Mouse (Mus musculus) neural tube, embryonic 15.5 days (tissue): ENCODE results near the gene Mark4. TPM values are rescaled to one million over a fixed set of nuclear protein-coding genes. Genes with fewer than 3 reads are reported as not detected.

Source experiments
- ATAC-seq: fragments of 200-750 bp; cut with Nextera tagmentation; 2 replicates; pipeline ENCODE4 v1.8.0; 2017; ENCODE audit warnings: mild to moderate bottlenecking, moderate TSS enrichment, moderate library complexity; ENCODE audit not compliant: low FRiP score
- H3K27ac ChIP-seq: fragments of 300-500 bp; sonication (generic); replicated peaks from 2 replicates; pipeline ENCODE4 v1.5.1; 2015; ENCODE audit warnings: mild to moderate bottlenecking, inconsistent platforms
- H3K27me3 ChIP-seq: fragments of 300-500 bp; sonication (generic); replicated peaks from 2 replicates; pipeline ENCODE4 v1.6.1; 2015; ENCODE audit warnings: inconsistent platforms
- H3K36me3 ChIP-seq: fragments of 300-500 bp; sonication (generic); 2 replicates; pipeline ENCODE4 v1.6.1; 2015; ENCODE audit warnings: inconsistent platforms
- H3K4me1 ChIP-seq: fragments of 300-500 bp; sonication (generic); 2 replicates; pipeline ENCODE4 v1.6.1; 2015; ENCODE audit warnings: inconsistent platforms
- H3K4me2 ChIP-seq: fragments of 300-500 bp; sonication (generic); 2 replicates; pipeline ENCODE4 v1.6.1; 2015; ENCODE audit warnings: inconsistent platforms, mild to moderate bottlenecking, moderate library complexity
- H3K4me3 ChIP-seq: fragments of 300-500 bp; sonication (generic); replicated peaks from 2 replicates; pipeline ENCODE4 v1.5.1; 2015; ENCODE audit warnings: mild to moderate bottlenecking, inconsistent platforms
- H3K9ac ChIP-seq: fragments of 300-500 bp; sonication (generic); replicated peaks from 2 replicates; pipeline ENCODE4 v1.6.1; 2015; ENCODE audit warnings: mild to moderate bottlenecking, inconsistent platforms
- H3K9me3 ChIP-seq: fragments of 300-500 bp; sonication (generic); replicated peaks from 2 replicates; pipeline ENCODE4 v1.6.1; 2016; ENCODE audit warnings: inconsistent platforms
- WGBS: fragments of 180-500 bp; shearing (Covaris S2); methylation state at CpG from one replicate; pipeline ENCODE4 v1.1.7; 2015; ENCODE audit warnings: mixed read lengths; 5-methylcytosine and 5-hydroxymethylcytosine counted together
- polyA plus RNA-seq: library from polyadenylated mRNA; unstranded; fragments of >200 nt; fragmentation: Nextera tagmentation; extraction: Ambion mirVana; gene quantifications from 2 replicates; pipeline ENCODE4 v1.2.1, GENCODE M21; 2015

The Mark4 gene
- polyA plus RNA-seq, 1 experiment from 2014 or later, result 16.5 TPM

- 78% methylated on average over 11 of the region's 11 CpGs for WGBS
These were observed 47.8 kb downstream of the Mark4 start for GRCm38 (mm10) chr7:19410766-19411344.

GRCm38 (mm10) chr7:19409753-19410152 lies 48.9 kb downstream of the Mark4 start:
- Histone ChIP-seq H3K4me1 (0 out of 2 replicates have a peak, but pooled peaks cover 2% of the 10 kb centered on the region), H3K9ac (no peak overlapping the region), H3K9me3 (no peaks in the 10 kb centered on the region), H3K4me3 (no peak overlapping the region), H3K36me3 (no peaks in the 10 kb centered on the region), H3K27me3 (peaks cover 20% of the 10 kb centered on the region), H3K4me2 (no peak overlapping the region), H3K27ac (no peak overlapping the region)
- no peak for ATAC-seq
- WGBS, result 64% methylated on average over 6 of the region's 6 CpGs

More at GRCm38 (mm10) chr7:19410766-19411344, 47.8 kb downstream of the Mark4 start:
- no peaks in the 10 kb centered on the region for H3K36me3 ChIP-seq
- H3K9ac ChIP-seq, result no peak overlapping the region
- H3K27ac ChIP-seq, result no peak overlapping the region
- ATAC-seq, result no peak
- no peak overlapping the region for H3K4me2 ChIP-seq
- H3K4me1 ChIP-seq, result no peaks in the 10 kb centered on the region
- no peaks in the 10 kb centered on the region for H3K9me3 ChIP-seq
- H3K27me3 ChIP-seq, result peaks cover 12% of the 10 kb centered on the region; the same call in 1 of the 2 replicates
- H3K4me3 ChIP-seq, result no peak overlapping the region

- 1% methylated on average over 19 of the region's 19 CpGs for WGBS
- Histone ChIP-seq H3K9me3 (0 out of 2 replicates have a peak, but pooled peaks cover 2% of the 10 kb centered on the region), H3K4me3 (0 out of 2 replicates have a peak overlapping the region, but pooled peaks have one; percentile 3), H3K27me3 (peaks cover 52% of the 10 kb centered on the region), H3K9ac (no peak overlapping the region), H3K4me1 (peaks cover 11% of the 10 kb centered on the region), H3K27ac (no peak overlapping the region), H3K4me2 (peak overlapping the region; percentile 41), H3K36me3 (no peaks in the 10 kb centered on the region)
- ATAC-seq, result peak; percentile 69; the same call in 1 of the 2 replicates
These were observed 53.2 kb downstream of the Mark4 start for GRCm38 (mm10) chr7:19405417-19405816.

GRCm38 (mm10) chr7:19404476-19404875 lies 54.1 kb downstream of the Mark4 start, which contains the start of gene Ckm:
Gene Ckm, plus strand, starts transcription at chr7:19404776.
- Histone ChIP-seq H3K4me1 (peaks cover 16% of the 10 kb centered on the region), H3K9me3 (0 out of 2 replicates have a peak, but pooled peaks cover 2% of the 10 kb centered on the region), H3K4me3 (peak within 1 kb of the TSS; percentile 49), H3K27ac (no peak within 1 kb of the TSS), H3K4me2 (peak within 1 kb of the TSS; percentile 95), H3K36me3 (no peaks in the 10 kb centered on the region), H3K27me3 (peaks cover 57% of the 10 kb centered on the region), H3K9ac (peak within 1 kb of the TSS; percentile 40)
- ATAC-seq, result no peak
- WGBS, result 46% methylated on average over 7 of the region's 7 CpGs

DNA sequence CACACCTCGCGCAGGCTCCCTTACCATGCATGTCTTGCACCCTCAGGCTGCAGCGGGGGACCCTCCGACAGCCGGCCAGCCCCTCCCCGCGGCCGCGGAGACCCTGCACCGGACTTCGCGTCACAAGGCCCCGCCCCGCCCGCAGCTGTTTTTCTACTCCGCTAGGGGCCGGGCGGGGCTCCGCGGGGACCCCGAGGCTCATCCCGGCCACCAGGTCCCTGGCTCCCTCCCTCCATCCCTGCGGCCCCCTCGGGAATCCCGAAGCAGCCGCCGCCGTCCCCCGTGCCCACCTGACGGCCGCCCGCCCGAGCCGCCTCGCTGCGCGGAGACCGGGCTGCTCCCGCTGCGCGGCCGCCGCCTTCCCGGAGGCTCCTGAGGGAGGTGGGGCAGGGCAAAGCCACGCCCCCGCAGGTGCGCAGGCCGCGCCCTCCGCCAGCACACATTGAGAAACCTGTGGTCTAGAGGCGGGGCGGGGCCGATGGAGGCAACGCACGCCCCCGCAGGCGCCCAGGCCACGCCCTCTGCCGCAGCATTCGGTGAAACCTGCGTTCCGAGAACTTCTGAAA lies 54.8 kb downstream of the Mark4 start, which contains the start of gene Klc3:
Klc3 (minus strand) TSS at position 374 of the 566 bp plus-strand sequence.
- under 1% methylated on average over 62 of the region's 62 CpGs for WGBS
- Histone ChIP-seq H3K9ac (peak within 1 kb of the TSS; percentile 40), H3K4me2 (peak within 1 kb of the TSS; percentile 95), H3K4me3 (peak within 1 kb of the TSS; percentile 49), H3K27ac (no peak within 1 kb of the TSS), H3K27me3 (peaks cover 61% of the 10 kb centered on the region), H3K4me1 (peaks cover 18% of the 10 kb centered on the region), H3K36me3 (no peaks in the 10 kb centered on the region), H3K9me3 (0 out of 2 replicates have a peak, but pooled peaks cover 2% of the 10 kb centered on the region)
- no peak for ATAC-seq

DNA sequence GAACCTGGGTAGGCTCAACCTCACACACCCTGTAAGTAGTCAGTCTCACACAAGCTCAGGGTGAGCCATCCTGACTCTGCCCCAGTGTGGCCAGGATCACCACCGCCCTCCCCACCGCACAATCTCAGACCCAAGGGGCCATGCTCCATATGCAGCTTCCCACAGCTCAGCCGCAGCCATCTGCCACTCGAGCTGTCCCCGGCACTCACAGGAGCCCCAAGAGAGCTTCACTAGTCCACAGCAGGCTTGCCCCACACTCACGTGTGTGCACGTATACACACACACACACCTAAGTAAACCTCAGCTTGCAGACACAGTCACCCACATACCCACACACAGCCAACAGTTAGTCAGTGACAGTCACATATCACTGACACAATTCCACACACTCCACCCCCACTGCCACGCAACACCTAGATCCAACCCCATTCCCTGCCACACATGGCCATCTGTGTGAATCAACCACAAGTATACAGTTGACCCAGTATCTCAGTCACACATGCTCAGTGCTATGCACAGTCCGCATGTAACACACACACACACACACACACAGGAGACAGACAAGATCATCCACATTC lies 56.0 kb downstream of the Mark4 start:
- Histone ChIP-seq H3K27me3 (peaks cover 61% of the 10 kb centered on the region), H3K9me3 (0 out of 2 replicates have a peak, but pooled peaks cover 2% of the 10 kb centered on the region), H3K4me2 (no peak overlapping the region), H3K36me3 (no peaks in the 10 kb centered on the region), H3K4me1 (peaks cover 18% of the 10 kb centered on the region), H3K27ac (no peak overlapping the region), H3K9ac (no peak overlapping the region), H3K4me3 (no peak overlapping the region)
- WGBS, result 71% methylated on average over 9 of the region's 9 CpGs
- no peak for ATAC-seq

DNA sequence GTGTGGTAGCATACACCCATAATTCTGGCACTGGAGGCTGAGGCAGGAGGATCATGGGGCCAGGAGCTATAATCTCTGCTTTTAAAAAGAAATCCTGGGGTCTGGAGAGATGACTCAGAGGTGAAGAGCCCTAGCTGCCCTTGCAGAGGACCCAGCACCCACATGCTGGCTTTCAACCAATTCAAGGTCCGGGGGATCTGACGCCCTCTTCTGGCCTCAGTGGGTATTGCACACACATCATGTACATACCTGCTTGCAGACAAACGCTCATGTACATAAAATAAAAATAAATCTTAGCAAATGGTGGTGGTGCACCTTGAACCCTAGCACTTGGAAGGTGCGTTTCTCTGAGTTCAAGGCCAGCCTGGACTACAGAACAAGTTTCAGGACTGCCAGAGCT lies 57.7 kb downstream of the Mark4 start:
- no peak for ATAC-seq
- H3K36me3 ChIP-seq, result no peaks in the 10 kb centered on the region
- H3K27me3 ChIP-seq, result peaks cover 61% of the 10 kb centered on the region
- no peak overlapping the region for H3K4me2 ChIP-seq
- H3K27ac ChIP-seq, result no peak overlapping the region
- no peak overlapping the region for H3K9ac ChIP-seq
- H3K4me1 ChIP-seq, result peaks cover 18% of the 10 kb centered on the region
- H3K9me3 ChIP-seq, result 0 out of 2 replicates have a peak, but pooled peaks cover 2% of the 10 kb centered on the region
- 80% methylated on average over 4 of the region's 4 CpGs for WGBS
- no peak overlapping the region for H3K4me3 ChIP-seq

DNA sequence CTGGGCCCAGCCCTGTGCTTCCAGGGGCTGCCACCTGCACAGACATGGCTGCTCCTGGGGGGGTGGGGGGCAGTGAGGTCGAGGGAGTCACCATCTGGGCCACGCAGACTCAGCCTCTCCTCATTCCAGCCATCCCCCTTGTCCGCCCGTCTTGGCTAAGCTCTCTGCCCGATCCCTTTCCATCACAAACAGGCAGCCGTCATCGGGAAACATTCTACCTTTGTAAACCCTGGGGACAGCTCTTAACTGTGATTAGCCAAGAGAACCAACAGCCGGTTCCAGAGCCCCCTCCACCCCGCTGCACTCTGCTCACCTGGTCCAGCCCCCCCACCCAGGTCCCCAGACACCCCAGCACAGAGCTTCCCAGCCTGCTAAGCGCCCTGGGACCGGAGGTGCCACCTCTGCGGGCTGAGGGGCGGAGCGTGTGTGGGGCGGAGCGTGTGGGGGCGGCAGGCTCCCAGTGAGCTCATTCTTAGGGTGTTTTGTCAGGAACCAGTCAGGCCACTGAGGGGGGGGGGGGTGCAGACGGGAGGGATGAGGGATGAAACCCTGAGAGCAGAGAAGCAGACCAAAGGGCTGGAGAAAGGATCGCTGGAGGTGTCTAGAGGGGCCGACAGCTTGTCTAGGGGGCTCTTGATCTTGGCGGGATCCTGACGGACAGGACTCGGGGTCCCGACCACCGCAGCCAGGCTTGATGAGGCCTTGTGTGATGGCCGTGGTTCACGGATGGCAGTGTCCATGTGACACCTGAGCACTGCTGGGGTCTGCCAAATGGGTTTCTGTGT lies 58.9 kb downstream of the Mark4 start:
- H3K4me2 ChIP-seq, result peak overlapping the region; percentile 52
- H3K27me3 ChIP-seq, result peaks cover 50% of the 10 kb centered on the region
- H3K9ac ChIP-seq, result no peak overlapping the region
- H3K4me3 ChIP-seq, result peak overlapping the region; percentile 20
- H3K36me3 ChIP-seq, result peaks cover 8% of the 10 kb centered on the region
- no peak overlapping the region for H3K27ac ChIP-seq
- H3K9me3 ChIP-seq, result 0 out of 2 replicates have a peak, but pooled peaks cover 2% of the 10 kb centered on the region
- peaks cover 16% of the 10 kb centered on the region for H3K4me1 ChIP-seq
- 2% methylated on average over 27 of the region's 27 CpGs for WGBS
- no peak for ATAC-seq

- no peak for ATAC-seq
- Histone ChIP-seq H3K27ac (no peak overlapping the region), H3K4me1 (peaks cover 1% of the 10 kb centered on the region; the same call in 1 of the 2 replicates), H3K27me3 (peaks cover 4% of the 10 kb centered on the region), H3K36me3 (peaks cover 60% of the 10 kb centered on the region), H3K9me3 (no peaks in the 10 kb centered on the region), H3K4me2 (no peak overlapping the region), H3K9ac (no peak overlapping the region), H3K4me3 (no peak overlapping the region)
- WGBS, result 93% methylated on average over 8 of the region's 8 CpGs
These were observed 64.1 kb downstream of the Mark4 start for GRCm38 (mm10) chr7:19394484-19394883.

- Histone ChIP-seq H3K4me3 (no peak overlapping the region), H3K9ac (no peak overlapping the region), H3K36me3 (peaks cover 93% of the 10 kb centered on the region), H3K27me3 (no peaks in the 10 kb centered on the region), H3K4me1 (peaks cover 12% of the 10 kb centered on the region), H3K4me2 (no peak overlapping the region), H3K9me3 (no peaks in the 10 kb centered on the region), H3K27ac (no peak overlapping the region)
- WGBS, result 58% methylated on average over 10 of the region's 10 CpGs
- ATAC-seq, result no peak
These were observed 69.8 kb downstream of the Mark4 start for GRCm38 (mm10) chr7:19388699-19389413.

- Histone ChIP-seq H3K9me3 (no peaks in the 10 kb centered on the region), H3K4me1 (peaks cover 26% of the 10 kb centered on the region), H3K27me3 (no peaks in the 10 kb centered on the region), H3K4me3 (no peak overlapping the region), H3K9ac (no peak overlapping the region), H3K4me2 (no peak overlapping the region; the same call in 1 of the 2 replicates), H3K36me3 (peaks cover 46% of the 10 kb centered on the region), H3K27ac (no peak overlapping the region)
- no peak for ATAC-seq
- 86% methylated on average over 9 of the region's 9 CpGs for WGBS
These were observed 74.9 kb downstream of the Mark4 start for GRCm38 (mm10) chr7:19383708-19384107.
